Mouse (Mus musculus): ENCODE data around the gene Tanc1. TPM values are rescaled to one million over a fixed set of nuclear protein-coding genes. Genes with fewer than 3 reads are reported as not detected.
A peak's percentile ranks its signal among the peaks of the same experiment; 100 is the strongest.

The Tanc1 gene
- polyA plus RNA-seq, 1 experiment, result 5.2 TPM

DNA sequence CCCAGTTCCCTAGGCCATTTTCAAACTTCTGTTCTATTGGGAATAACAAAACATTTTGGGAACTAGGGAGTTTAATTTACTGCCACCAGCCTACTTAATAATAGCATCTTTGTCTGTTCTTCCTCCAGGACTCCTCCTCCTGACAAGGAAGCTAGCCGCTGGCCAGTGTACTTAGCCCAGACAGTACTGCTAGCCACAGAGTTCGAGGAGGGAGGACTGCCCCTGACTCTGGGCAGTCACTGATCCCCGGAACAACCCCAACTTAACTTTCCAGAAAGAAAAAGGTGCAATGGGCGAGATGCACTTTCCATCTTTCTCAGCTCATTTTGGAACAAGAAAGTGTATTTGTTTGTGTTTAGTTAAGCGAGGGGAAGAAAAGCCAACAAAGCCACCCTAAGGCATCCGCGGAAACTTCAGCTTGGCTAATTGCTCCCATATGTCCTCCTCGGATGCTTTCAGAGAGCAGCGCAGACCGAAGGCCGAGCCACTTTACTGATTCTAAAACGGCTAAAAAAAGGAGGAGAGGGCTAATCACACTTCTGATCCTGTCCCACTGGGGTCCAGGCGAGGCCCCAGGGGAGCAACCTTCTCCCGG is 529 bp upstream of the Tanc1 start:
- 1% methylated on average over 14 of the region's 14 CpGs for WGBS
- peak; percentile 22 for DNase-seq (ENCODE audit: low read depth, low spot score)

DNA sequence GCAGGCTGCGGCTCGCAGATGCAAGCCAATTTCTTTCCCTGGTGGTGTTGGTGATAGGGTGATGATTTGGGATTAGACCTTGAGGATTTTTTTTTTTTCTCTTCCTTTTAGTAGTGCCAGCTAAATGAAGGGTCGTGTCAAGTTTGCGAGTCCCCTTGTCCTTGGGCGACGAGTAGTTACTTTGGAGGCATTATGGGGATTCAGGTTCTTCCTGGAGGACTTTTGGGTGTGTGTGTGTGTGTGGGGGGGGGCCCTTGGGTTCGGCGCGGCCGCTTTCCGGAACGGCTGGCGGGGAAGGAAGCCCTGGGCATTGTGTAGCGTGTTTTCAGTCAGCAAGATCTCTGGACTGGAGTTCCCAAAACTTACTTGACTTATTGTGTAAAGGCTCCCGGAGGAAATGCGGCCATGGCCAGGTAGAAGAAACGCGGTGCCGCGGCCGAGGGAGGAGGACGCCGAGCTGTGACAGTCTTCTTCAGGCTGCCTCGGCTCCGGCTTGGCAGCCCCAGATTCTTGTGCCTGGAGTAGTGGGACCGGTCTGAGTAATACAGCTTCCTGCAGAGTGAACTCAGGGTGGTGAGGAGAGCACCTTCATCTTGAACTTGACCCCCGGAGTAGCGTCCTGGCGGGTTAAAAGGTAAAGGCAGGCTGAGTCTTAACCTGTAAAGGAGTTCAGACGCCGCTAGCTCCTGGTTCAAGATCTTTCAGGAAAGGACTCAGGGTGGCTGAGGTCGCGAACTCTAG is 1.1 kb downstream of the Tanc1 start:
- WGBS, result under 1% methylated on average over 33 of the region's 33 CpGs
- peak; percentile 24 for DNase-seq (ENCODE audit: low read depth, low spot score)

DNA sequence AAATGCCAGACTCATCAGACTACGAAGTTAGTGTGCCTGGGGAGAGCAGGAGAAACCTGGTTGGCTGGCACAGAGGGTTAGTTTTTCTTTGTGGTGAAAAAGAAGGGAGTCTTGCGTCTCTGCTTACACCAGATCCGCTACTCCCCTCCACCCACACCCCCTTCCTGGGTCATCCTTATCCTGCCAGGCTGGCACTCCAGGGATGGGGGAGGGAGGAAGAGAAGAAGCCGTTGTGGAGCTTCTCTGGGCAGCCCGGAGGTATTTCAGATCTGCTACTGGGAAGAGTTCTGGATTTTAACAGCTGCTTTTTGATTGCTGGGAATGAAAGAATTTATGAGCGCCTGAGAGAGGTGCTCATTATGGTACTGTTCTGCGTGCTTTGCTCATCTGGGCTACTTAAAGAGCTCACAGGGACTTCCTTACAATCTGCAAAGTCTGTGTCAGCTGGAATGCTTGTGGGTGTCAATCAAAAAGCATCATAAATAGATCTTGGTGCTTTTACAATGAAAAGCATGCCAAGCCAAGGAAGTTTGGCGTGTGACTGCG is 1.7 kb downstream of the Tanc1 start:
- DNase-seq (ENCODE audit: low read depth, low spot score), result peak; percentile 25
- WGBS, result 8% methylated on average over 9 of the region's 9 CpGs

DNA sequence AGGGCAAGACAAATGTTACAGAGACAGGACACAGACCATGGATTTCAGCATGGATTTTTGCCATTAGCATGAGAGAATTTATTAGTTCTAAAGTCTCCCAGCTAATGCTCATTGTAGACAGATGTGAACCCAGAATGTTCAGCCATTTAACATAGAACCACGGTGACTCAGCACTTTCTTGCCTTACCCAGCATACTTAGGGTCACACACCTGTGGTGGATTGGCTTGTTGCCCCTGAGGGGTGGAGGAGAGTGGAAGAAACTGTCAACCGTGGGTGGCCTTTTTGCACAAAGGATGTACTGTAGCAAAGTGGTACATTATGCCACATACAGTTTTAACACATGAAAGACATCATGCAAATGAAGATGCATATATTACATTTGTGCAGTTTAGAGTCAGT is 5.0 kb downstream of the Tanc1 start:
- WGBS, result 37% methylated on average over 2 of the region's 2 CpGs
- no peak for DNase-seq (ENCODE audit: low read depth, low spot score)

DNA sequence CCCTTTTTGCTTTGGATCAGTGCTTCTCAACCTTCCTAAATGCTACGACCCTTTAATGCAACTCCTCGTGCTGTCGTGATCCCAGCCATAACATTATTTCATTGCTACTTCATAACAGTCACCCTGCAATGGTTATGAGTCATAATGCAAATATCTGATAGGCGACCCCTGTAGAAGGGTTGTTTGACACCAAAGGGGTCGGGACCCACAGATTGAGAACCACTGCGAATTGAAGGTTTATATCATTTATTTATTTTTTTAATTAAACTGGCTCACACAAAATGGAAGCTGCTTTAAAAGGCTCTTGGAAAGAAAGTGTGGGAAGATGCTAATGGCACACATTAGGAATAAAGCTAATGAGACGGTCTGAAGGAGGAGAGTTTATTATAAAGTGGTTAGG is 7.2 kb downstream of the Tanc1 start:
- DNase-seq (ENCODE audit: low read depth, low spot score), result no peak
- 68% methylated on average over 7 of the region's 7 CpGs for WGBS

DNA sequence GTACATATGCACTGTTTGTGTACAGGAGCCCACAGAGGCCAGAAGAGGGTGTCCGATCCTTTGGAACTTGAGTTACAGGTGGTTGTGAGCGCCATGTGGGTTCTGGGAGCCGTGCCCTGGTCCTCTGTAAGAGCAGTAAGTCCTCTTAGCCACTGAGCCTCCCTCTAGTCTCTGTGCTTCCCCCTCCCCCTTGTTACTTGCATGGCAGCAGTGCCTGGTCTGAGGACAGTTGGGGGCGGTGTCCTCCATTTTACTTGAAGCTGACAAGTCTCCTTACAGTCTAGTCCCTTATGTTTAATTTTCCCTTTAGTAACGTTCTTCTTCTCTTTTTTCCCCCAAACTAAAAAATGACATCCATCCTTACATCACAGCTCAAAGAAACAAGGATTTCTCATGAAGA is 8.8 kb downstream of the Tanc1 start:
- WGBS, result 94% methylated on average over 5 of the region's 5 CpGs
- no peak for DNase-seq (ENCODE audit: low read depth, low spot score)

DNA sequence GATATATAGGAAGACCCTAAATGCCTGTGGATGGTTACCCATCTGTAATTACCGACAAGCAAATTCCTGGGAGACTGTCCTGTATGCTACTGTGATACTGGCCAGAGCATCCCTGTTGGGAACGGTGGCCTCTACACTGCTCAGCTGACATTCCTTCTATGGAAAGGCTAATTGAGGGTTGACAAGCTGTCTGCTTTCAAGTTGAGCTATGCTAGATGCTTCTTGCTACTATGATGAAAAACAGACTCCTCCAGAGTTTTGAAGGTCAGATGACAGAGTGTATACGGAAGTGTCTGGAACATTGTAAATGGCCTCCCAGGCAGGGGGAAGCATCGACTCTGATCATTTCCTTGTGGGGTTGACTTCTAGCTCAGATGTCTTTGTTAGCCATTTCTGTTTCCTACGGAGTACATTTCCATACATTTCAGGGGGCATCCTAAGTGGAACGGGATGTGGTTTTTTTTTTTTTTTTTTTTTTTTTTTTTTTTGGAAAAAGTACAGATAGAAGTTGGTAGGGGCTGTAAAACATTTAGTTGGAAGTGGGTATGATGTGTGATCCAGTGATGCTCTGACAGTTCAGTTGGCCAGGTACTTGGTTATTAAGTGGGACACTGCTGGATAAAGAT is 10.8 kb downstream of the Tanc1 start:
- WGBS, result 57% methylated on average over 6 of the region's 6 CpGs
- no peak for DNase-seq (ENCODE audit: low read depth, low spot score)

DNA sequence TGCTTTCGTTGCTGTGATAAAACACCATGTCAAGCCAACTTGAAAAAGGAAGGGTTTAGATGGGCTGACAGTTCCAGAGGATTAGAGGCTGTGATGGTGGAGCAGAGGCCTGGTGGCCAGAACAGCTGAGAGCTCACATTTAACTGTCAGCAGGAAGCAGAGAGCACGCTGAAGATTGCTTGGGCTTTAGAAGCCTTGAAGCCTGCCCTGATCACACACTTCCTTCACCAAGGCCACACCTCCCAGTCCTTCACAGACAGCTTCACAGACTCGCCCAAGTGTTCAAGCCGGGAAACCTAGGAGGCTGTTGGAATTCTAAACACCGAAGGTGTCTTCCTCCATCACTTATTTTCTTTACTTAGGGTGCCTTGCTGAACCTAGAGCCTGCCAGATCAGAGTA is 12.0 kb downstream of the Tanc1 start:
- WGBS, result 75% methylated on average over 5 of the region's 5 CpGs
- no peak for DNase-seq (ENCODE audit: low read depth, low spot score)

DNA sequence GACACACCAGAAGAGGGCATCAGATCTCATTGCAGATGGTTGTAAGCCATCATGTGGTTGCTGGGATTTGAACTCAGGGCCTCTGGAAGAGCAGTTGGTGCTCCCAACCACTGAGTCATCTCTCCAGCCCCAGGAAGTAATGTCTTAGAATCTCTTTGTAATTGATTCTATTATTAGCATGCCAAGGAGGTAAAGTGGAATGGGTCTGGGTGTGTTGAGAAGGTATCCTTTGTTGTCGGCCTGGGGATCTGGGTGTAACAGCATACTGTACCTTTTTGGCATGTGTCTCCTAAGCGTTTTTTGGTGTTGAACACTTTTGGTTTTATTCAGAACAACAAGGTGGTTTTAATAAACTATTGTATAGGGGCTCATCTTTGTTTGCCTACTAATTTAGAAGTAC is 13.6 kb downstream of the Tanc1 start:
- no peak for DNase-seq (ENCODE audit: low read depth, low spot score)
- 80% methylated on average over 2 of the region's 2 CpGs for WGBS

DNA sequence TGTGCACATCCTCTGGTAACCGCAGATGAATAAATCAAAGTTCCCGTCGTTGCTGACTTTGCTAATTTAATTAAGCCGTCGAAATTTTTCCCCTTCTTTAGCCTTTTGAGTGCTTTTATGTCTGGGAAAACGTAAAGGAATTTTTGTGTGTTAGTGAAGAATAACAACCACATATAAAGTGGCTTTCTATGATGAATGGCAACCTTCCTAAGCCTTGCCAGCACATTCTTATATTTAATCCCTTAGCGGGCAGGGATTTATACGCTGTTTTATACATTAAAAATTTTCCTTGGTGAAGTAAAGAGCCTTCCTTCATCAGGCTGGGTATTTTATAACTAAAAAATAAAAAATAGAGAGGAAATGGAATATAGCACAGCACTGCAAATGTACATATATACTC is 14.1 kb downstream of the Tanc1 start:
- WGBS, result 80% methylated on average over 8 of the region's 8 CpGs
- DNase-seq (ENCODE audit: low read depth, low spot score), result no peak

DNA sequence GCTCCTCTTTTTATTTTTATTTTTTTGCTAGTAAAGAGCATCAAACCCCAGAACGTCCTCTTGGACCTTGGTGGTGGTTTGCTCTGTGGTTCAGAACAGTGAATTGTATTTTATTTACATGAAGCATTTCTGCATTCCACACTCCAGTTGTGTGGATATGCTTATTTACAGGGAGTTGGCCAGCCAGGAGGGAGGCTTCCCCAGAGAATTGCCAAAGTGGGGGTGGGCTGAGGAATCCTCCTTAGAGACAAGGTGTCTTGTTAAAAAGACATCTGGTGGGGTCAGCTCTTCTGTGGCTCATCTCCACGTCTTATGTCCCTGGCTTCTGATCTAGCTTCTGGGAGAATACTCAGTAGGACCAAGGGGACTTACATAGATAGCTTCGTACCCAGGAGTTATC is 14.6 kb downstream of the Tanc1 start:
- DNase-seq (ENCODE audit: low read depth, low spot score), result no peak
- 76% methylated on average over 3 of the region's 3 CpGs for WGBS

DNA sequence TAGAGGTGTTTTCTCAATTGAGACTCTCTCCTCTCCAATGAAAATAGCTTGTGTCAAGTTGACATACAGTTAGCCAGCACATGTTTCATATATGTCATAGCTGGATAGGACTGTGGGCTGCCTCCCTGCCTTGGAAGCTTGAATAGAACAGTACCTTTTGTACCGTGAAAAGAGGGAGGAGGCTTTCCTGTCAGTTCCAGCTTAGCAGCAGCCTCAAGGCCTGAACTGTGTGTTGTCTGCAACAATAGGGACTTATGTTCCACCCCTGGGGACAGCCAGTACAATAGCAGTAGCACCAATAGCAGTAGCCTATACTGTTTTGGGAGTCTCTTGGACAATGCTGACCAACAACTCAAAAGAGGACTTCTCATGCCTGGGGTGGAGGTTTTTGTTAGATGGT is 15.7 kb downstream of the Tanc1 start:
- 67% methylated on average over 1 of the region's 1 CpGs for WGBS
- DNase-seq (ENCODE audit: low read depth, low spot score), result no peak

DNA sequence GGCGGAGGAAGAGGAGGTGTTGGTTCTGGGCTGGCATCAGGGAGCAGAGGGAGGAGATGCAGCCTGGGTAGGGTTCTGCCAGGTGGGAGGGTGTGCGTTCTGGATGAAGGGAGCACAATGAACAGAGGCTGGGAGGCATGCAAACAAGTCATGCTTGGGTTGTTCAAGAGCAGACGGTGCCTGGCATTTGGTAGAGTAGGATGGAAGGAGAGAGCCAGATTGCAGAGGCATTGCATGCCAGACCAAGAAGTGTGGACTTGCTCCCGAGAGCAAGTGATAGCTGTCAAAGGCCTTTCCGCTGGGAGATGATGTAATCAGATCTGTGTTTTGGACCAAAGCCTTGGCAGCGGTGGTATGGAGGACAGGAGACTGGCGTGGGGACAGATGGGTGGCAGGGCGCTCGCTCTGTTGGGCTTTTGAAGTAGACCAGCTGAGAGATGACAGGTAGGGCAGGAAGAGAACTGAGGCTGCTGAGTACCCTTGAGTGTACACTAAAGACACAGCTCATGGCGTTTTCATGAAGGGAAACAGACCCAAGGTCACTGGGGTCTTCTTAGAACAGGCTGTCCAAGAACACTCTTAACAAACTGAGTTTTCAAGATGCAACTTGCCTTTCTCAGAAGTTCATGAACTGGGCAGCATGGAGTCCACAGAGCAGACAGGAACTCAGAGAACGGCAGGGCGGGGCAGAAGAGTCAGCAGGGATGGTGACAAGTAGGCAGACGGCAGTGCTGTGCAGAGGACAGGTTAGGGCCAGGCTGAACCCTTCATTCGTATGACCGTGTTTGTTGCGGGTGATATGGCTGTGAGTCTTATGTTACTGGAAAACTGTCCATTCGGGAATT is 16.4 kb downstream of the Tanc1 start:
- 58% methylated on average over 17 of the region's 17 CpGs for whole genome bisulfite sequencing
- DNase-seq (ENCODE audit: low read depth, low spot score), result no peak

DNA sequence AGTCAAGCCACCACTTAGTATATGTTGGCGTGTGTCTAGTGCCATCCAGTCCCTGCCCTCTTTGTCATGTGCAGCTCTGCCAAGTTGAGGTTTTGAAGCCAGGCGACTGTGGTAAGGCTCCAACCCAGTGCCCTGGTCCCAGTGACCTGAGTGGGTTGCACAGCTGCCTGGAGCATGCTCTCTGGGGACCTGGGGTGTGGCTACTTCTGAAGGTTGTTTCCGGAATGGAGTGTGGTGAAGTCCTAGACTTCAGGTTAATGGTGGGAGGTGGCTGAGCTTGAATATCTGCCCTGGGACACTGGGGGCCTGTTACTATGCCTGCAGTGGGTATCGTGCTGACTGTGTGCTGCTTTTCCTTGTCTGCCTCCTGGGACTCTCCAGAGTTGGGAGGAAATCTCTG is 18.0 kb downstream of the Tanc1 start:
- WGBS, result 42% methylated on average over 4 of the region's 4 CpGs
- no peak for DNase-seq (ENCODE audit: low read depth, low spot score)

DNA sequence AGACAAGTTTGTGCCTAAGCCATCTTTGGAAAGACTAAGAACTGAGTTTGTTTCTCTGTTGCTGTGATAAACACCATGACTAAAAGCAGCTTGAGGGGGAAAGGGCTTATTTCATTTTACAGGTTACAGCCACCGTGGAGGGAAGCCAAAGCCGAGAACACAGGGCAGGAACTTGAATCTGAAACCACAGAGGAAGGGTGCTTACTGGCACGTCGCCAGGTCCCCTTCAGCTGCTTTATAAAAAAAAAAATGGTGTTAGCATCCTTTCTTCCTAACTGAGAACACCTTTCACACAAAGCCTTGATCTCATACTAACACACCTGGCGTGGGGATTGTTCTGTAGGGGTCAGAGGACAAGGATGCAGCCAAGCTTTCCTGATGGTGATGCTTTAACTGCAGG is 19.6 kb downstream of the Tanc1 start:
- no peak for DNase-seq (ENCODE audit: low read depth, low spot score)
- 51% methylated on average over 5 of the region's 5 CpGs for WGBS

DNA sequence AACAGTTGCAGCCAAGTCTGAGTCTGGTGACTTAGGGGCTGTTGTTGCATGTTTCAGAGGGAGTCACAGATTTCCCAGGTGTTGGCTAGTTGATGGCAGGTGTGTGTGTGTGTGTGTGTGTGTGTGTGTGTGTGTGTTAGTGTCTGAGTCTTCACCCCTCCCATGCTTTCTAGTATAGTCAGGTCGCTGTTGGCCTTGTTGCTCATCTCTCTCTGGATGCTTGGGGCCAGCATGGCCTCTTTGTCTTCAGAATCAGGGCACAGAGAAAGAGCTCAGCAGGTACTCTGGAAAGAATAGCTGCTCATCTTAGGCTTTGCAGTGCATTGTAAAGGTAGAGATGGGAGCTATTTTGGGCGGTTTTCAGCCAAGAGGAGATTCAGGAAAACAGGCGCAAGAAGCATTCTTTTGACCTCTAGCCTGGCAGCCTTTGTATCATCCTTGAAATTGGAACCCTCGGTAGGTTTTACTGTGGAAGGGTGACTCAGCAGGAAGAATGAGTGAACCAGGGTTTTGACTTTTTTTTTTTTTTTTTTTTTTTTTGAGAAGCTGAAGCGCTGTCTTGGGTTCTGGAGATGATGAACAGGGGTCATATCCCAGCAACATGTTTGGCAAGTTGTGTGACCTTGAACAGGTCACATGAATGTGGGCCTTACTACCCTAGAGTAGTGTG is 22.1 kb downstream of the Tanc1 start:
- no peak for DNase-seq (ENCODE audit: low read depth, low spot score)
- 72% methylated on average over 5 of the region's 5 CpGs for WGBS

DNA sequence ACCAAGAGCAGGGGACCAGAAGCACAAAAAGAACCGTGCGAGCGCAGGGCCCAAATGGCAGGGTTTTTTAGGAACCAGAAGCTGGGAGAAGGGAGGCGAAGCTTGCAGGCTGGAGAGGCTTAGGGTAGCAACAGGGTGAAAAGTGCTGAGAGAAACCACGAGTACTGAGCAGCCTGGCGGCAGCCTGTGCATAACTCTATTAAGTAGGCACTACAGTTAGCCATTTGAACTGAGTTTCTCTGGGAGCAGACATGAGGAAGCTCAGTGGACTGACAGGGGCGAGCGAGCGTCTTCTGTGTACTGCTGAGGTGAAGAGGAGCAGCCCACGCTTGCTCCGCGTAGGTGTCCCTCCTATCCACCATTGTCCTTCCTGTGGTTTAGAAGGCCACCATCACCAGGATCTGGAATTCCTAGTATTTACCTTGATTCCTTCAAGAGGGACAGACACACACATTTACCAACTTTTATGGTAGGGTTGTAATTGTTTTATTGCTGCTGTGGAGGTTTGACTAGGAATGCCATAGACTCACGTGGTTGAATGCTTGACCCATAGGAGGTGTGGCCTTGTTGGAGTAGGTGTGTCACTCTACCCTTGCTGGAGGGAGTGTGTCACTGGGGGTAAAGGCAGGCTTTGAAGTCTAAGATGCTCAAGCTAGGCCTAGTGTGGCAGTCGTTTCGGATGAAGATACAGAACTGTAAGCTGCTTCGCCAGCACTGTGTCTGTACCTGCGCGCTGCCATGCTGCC is 25.4 kb downstream of the Tanc1 start:
- WGBS, result 48% methylated on average over 18 of the region's 18 CpGs
- peak; percentile 76 for DNase-seq (ENCODE audit: low read depth, low spot score)

DNA sequence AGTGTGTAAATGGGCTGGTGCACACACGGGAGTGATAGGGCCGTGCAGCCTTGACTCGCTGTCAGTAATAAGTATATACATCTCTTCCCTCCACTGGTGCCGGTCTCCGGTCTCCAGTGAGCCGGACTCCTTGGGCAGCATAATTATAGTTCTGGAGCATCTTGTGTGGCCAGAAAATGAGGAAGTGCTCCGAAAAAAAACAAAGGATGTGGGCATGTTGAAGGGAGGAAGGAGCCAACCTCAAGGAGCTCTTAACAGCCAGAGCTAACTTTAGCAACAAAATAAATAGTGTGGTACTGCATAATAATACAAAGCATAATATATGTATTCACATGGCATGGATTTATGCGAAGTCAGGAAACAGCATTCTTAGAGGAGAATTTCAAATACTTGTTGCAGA is 30.9 kb downstream of the Tanc1 start:
- no peak for DNase-seq (ENCODE audit: low read depth, low spot score)
- 65% methylated on average over 8 of the region's 8 CpGs for WGBS

DNA sequence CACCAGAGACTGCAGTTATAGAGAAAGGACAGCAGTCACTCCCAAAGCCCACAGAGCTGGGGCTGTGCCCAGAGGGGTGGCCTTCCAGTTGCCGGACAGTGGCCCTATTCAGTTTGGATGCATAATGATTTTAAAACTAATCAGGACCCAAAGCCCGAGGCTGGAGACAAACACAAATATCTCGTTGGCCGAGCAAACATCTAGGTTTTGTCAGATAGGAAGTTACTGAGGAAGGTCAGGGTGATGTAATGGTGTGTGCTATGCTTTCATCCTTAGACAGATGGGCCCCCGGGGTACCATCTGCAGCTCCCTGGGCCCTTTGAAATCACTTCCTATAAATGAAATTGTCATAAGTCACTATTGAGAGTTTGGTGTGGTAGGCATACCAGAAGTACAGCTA is 33.0 kb downstream of the Tanc1 start:
- WGBS, result 26% methylated on average over 5 of the region's 5 CpGs
- DNase-seq (ENCODE audit: low read depth, low spot score), result no peak

Data from large intestine, adult 2 months (tissue).